14 mouse cellular contexts compared by ENCODE assay signal in genomic region chr11:55234288-55234687, GRCm38 (mm10). TPM values are rescaled to one million over a fixed set of nuclear protein-coding genes. Genes with fewer than 3 reads are reported as not detected.
"Had no signal": no experiment of that assay in that cellular context is flagged by ENCODE, and none has a peak within 500 bp of the region (broad histone marks: within the 10 kb centered on the region; RNA-seq: fewer than 3 reads in every experiment).

No protein-coding gene starts in this region.

- H3K9ac ChIP-seq: limb, embryonic 15.5 days; liver, embryonic 12.5 days; lung, embryonic 14.5 days; neural tube, embryonic 15.5 days; stomach, embryonic 15.5 days had no signal

- H3K36me3 ChIP-seq: stomach, embryonic 15.5 days had no signal

- H3K27me3 ChIP-seq: limb, embryonic 15.5 days; liver, embryonic 12.5 days; megakaryocyte, embryonic 14.5 days; neural tube, embryonic 15.5 days; stomach, embryonic 15.5 days had no signal

- H3K4me3 ChIP-seq: limb, embryonic 15.5 days; liver, embryonic 12.5 days; megakaryocyte, embryonic 14.5 days; myocyte; neural tube, embryonic 15.5 days; stomach, embryonic 15.5 days had no signal

- H3K9me3 ChIP-seq: limb, embryonic 15.5 days; liver, embryonic 12.5 days; megakaryocyte, embryonic 14.5 days; neural tube, embryonic 15.5 days; stomach, embryonic 15.5 days had no signal

- ATAC-seq: liver, embryonic 12.5 days; midbrain, embryonic 16.5 days had no signal

- H3K4me2 ChIP-seq: limb, embryonic 15.5 days; liver, embryonic 12.5 days; lung, embryonic 14.5 days; midbrain, embryonic 11.5 days; neural tube, embryonic 15.5 days; stomach, embryonic 15.5 days had no signal

- DNase-seq: kidney, postnatal 10 days; lung, embryonic 14.5 days; lung, postnatal 14 days; thymus, adult 2 months; thymus, postnatal 25 days had no signal

- H3K27ac ChIP-seq: limb, embryonic 15.5 days; liver, embryonic 12.5 days; macrophage; neural tube, embryonic 15.5 days; stomach, embryonic 15.5 days had no signal

- H3K4me1 ChIP-seq: limb, embryonic 15.5 days; liver, embryonic 12.5 days; neural tube, embryonic 15.5 days; stomach, embryonic 15.5 days had no signal

RNA-seq across cellular contexts. Expression of gene Slc36a2, which starts 49.4 kb away (rescaled TPM):
- polyA plus RNA-seq: macrophage; midbrain, embryonic 11.5 days; myocyte had no signal
